Mouse (Mus musculus) gastrocnemius, adult 8-10 months (tissue): Measurements from ENCODE around the gene Hibadh. TPM values are rescaled to one million over a fixed set of nuclear protein-coding genes. Genes with fewer than 3 reads are reported as not detected.
A peak's percentile ranks its signal among the peaks of the same experiment; 100 is the strongest.
"Not testable (repeated sequence)": the region's sequence is repeated elsewhere in the genome, so short reads cannot be mapped to it uniquely, and the experiment has no call there.

Source experiments
- DNase-seq, 2 experiments: peaks; one replicate each; pipeline ENCODE4 v3.0.0; 2022; ENCODE audit warnings: low spot score in 2 of 2
- total RNA-seq, 4 experiments: library from RNA; stranded (reverse); gene quantifications; 2 replicates each; pipeline ENCODE4 v1.2.4; 2022

Hibadh gene
- total RNA-seq, result 100 to 1,000 TPM; 106 to 125 (median 119) TPM

GRCm38 (mm10) chr6:52640224-52640712 is at the start of gene Hibadh:
Hibadh (minus strand) TSS chr6:52640389.
- DNase-seq, result peak; percentile 97 to 98

DNA sequence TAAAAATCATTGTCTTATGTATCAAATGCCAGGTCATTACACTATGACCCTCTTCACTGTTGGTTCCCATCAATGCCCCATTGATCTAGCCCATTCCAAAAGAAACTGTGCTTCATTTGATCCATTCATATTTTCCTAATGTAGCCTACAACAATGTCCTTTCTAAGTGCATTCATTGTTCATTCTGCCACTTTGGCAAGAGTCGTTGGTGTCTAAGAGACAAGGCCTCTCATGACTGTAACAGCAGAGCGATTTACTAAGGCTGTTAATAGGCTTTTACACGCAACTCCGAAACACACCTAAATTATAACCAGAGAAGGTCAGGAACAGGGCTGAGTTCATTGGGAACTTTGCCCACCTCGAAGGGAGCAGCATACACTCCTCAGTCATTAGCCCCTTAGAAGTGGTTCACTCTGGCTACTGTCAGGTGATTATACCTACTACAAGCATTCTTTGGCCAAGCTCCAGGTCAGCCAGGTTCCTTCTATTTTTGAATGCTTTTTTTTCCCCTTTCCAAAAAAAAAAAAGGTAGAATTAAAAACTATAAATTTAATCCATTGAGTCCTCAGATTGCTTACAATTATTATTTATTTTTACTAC is 46.8 kb upstream of the Hibadh start:
- no peak for DNase-seq

GRCm38 (mm10) chr6:52682607-52683006 is 42.4 kb upstream of the Hibadh start:
- no peak for DNase-seq

- DNase-seq, result no peak
Measured at GRCm38 (mm10) chr6:52681847-52682485, 41.8 kb upstream of the Hibadh start.

GRCm38 (mm10) chr6:52680458-52681032 is 40.4 kb upstream of the Hibadh start:
- no peak for DNase-seq

GRCm38 (mm10) chr6:52679565-52679964 is 39.4 kb upstream of the Hibadh start:
- DNase-seq, result no peak

- DNase-seq, result not testable (repeated sequence)
Measured at GRCm38 (mm10) chr6:52677534-52677933, 37.3 kb upstream of the Hibadh start.

- DNase-seq, result peak; percentile 6 to 23
Measured at GRCm38 (mm10) chr6:52675222-52675921, 35.2 kb upstream of the Hibadh start.

DNA sequence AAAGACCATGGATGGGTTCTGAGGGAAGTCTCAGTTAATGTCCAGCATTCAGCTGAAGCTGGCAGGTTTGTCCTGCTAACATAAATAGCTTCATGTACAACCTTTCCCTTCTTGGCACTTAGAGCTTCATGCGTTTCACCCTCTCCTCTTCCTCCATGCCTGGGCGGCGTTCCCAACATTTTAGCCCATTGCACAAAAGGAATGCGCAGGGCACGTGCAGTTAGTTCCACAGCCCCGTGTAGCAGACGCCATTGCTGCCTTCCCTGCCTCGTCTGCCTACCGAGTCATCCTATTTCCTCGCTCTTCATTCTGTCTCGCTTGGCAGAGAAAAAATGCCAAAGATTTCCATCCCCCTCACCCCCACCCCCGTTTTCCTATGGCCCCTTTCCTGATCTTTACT is 34.4 kb upstream of the Hibadh start:
- DNase-seq, result no peak

DNA sequence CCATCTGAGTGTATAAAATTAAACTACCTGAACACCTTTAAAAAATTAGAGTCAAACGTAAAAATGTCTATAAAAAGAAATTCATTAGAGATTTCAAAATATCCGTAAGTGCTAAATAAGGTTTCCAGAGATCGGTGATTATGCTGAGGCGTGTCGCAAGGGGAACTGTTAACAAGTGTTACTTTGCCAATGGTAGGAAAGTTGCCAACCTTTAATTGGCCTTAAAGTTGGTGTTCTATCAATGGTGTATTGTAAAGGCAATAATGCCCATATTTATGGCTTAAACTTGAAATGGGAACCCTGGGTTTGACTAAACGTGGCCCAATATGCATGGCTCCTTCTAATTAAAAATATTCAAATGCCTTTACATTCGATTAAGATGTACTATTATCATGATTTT is 33.5 kb upstream of the Hibadh start:
- no peak for DNase-seq

GRCm38 (mm10) chr6:52672539-52672938 is 32.4 kb upstream of the Hibadh start:
- no peak for DNase-seq

- no peak for DNase-seq
Measured at GRCm38 (mm10) chr6:52671791-52672190, 31.6 kb upstream of the Hibadh start.

DNA sequence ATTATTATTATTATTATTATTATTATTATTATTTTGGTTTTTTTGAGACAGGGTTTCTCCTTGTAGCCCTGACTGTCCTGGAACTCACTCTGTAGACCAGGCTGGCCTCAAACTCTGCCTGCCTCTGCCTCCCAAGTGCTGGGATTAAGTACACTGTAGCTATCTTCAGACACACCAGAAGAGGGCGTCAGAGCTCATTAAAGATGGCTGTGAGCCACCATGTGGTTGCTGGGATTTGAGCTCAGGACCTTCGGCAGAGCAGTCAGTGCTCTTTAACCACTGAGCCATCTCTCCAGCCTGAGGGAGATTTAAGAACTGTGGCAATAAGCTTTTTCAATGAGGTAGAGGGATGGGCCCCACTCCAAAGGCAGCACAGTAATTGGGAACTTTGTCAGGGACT is 29.7 kb upstream of the Hibadh start:
- DNase-seq, result not testable (repeated sequence)

DNA sequence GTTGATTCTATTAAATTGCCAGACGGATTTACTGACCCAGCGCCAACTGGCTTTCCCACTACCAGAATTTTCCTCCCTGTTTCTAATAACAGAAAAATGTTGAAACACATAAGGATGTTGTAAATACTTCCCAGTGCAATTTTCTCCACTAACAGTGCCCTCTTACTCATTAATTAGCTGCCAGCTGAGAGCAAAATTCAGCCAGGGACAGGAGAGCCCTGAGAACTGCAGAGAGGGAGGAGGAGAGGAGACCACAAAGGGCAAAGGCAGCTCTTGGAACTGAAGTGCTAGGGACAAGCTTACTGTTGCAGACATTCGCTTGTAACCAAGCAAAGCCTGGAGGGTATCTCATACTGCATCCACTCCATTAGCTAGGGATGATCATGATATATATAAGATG is 27.5 kb upstream of the Hibadh start:
- DNase-seq, result no peak

DNA sequence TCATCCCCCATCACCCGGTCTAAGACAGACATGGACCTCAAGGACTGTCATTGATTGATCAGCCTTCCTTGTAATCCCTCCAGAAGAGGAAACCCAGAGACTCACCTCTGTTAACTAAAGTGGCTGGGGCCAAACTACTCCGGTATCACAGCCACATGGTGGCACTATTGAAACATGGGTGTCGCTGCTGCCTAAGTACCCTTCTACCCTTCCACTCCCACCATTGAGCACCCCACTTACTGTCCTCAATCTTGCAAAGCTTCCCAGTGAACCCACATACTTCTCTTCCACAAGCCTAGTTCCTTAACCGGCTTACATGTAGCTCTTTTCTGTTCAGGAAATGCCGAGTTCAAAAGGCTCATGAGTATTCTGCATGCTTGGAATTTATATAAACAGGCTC is 22.8 kb upstream of the Hibadh start:
- DNase-seq, result no peak

DNA sequence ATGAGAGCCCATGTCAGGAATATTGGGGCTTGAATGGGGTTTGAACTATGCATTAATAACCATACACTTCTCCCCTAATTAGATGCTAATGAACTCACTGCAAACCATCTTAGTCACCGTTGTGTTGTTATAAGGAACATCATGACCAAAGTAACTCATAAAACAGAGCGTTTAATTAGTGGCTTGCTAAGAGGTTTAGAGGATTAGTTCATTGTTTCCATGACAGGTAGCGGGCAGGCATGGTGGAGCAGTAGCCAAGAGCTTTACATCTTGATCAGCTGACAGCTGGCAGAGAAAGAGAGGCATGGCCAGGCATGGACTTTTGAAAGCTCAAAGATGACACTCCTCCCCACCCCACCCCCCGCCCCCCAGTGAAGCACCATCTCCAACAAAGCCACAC is 15.1 kb upstream of the Hibadh start:
- DNase-seq, result no peak

DNA sequence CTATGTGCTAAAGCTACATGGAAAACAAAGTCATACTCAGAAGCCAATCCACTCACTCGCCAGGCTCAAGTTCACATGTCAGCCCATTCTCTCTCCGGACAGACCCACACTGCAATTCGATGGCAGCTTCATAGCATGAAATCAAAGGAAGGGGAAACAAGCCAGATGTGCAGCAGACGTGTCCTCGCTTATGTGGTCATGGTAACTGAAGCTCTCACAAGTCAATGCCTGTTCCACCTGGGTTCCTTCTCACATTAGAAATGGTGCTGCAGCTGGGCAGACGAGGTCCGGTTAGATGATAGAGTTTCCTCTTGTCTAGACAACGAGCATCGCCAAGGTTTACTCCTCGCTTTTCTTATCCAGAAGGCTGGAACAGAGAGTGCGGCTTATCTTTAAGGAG is 8.6 kb upstream of the Hibadh start:
- no peak for DNase-seq

DNA sequence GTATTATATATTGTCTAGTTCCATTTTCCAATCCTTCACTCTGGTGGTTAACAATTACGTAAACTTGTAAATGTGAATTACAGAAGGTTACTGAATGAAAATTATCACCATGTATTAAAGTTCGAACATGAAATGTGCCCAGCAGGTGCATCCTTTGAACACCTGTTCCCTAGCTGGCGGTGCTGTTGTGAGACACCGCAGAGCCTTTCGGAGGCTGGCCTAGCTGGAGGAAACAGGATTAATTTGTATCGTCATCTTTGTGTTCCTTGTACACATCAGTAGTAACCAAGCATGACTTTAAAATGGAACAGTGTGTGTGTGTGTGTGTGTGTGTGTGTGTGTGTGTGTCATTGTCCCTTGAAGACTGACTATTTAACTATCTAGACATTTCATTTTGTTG is 7.8 kb upstream of the Hibadh start:
- no peak for DNase-seq

- DNase-seq, result no peak
Measured at GRCm38 (mm10) chr6:52645926-52646325, 5.7 kb upstream of the Hibadh start.

DNA sequence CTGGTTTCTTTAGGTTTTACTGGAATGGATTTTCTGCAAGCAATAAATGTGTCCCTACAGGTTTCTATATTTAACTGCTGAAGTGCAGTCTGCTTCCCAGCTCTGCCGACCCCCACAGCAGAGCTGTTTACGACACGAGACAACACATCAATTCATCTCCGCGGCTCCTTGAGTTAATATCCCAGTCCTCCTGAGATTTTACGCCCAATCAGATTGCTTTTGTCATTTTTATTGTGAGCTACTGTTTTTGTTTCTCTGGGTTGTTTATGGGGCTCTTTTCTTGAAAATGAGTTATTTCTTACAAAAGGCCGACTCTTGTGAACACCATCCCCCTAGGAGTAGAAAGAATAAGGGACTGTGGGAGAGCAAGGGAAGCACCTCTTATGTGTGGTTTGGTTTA is 2.0 kb upstream of the Hibadh start:
- DNase-seq, result no peak

DNA sequence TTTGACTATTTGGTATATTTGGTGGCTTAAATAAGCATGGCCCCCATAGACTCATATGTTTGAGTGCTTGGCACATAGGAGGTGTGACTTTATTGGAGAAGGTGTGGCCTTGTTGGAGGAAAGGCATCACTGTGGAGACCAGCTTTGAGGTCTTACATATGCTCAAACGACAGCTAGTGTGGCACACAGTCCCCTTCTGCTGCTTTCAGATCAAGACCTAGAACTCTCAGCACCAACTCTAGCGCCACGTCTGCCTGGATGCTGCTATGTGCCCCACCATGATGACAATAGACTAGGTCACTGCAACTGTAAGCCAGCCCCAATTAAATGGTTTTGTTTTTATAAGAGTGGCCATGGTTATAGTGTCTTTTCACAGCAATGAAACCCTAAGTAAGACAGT is 887 bp upstream of the Hibadh start:
- no peak for DNase-seq

DNA sequence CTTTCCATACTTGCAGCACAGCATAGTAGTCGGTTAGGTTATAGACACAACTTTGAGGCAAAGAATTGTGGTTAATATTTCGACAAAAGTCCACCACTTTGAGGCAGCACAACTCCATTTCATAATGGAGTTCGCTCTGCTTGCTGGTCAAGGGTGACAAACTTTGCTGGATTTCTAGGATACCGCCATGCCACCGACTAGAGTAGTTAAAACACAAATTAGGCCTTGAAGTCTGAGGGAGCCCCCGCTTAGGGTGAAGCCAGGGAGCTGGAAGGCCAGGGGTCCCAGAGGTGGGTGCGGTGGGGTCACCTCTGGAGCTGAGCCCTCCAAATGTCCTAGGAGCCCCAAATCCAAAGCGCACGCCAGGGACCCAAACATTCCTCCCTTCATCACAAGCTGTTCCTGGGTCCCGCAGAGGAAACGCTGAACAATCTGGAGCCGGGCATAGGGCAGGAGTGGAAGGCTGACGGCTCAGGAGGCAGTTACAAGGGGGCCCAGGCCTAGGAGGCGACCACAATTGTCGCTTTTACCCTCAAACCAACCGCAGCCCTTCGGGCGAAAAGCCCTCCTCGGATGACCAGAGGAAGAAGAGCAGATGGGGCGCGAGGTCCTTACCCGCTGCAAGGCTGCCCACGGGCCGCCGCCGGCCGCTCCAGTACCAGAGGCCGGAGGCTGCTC is 504 bp downstream of the Hibadh start:
- peak in 1 of 2 experiments; percentile 9 for DNase-seq
